Mouse (Mus musculus) embryo, embryonic 11.5 days (tissue): ENCODE measurements around the gene Dusp23.

ENCODE experiments used
- DNase-seq: peaks from one replicate; pipeline ENCODE4 v3.0.0-alpha.2; 2012; ENCODE audit warnings: low read depth, low spot score

Dusp23 gene

GRCm38 (mm10) chr1:172623599-172623998 lies 9.2 kb downstream of the Dusp23 start:
- no peak for DNase-seq

GRCm38 (mm10) chr1:172619235-172619634 lies 13.5 kb downstream of the Dusp23 start:
- DNase-seq: no peak

- no peak for DNase-seq
Observed at GRCm38 (mm10) chr1:172618141-172618540, 14.6 kb downstream of the Dusp23 start.

- no peak for DNase-seq
Observed at GRCm38 (mm10) chr1:172617365-172618076, 15.2 kb downstream of the Dusp23 start.

GRCm38 (mm10) chr1:172616537-172617300 lies 16.0 kb downstream of the Dusp23 start:
- DNase-seq: no peak

GRCm38 (mm10) chr1:172615412-172615811 lies 17.4 kb downstream of the Dusp23 start:
- no peak for DNase-seq

- no peak for DNase-seq
Observed at GRCm38 (mm10) chr1:172614654-172615053, 18.1 kb downstream of the Dusp23 start.

GRCm38 (mm10) chr1:172612745-172613144 lies 20.0 kb downstream of the Dusp23 start:
- no peak for DNase-seq

GRCm38 (mm10) chr1:172611304-172611703 lies 21.5 kb downstream of the Dusp23 start:
- no peak for DNase-seq

GRCm38 (mm10) chr1:172602326-172602725 lies 30.4 kb downstream of the Dusp23 start, which contains the start of gene Fcrl6:
TSS of gene Fcrl6 (minus strand) at chr1:172602551.
- no peak for DNase-seq

GRCm38 (mm10) chr1:172594495-172594894 lies 38.3 kb downstream of the Dusp23 start:
- no peak for DNase-seq

- DNase-seq: no peak
Observed at GRCm38 (mm10) chr1:172593956-172594355, 38.8 kb downstream of the Dusp23 start.

- DNase-seq: no peak
Observed at GRCm38 (mm10) chr1:172593321-172593720, 39.4 kb downstream of the Dusp23 start.

GRCm38 (mm10) chr1:172590385-172590784 lies 42.4 kb downstream of the Dusp23 start, which contains the start of gene Slamf8:
TSS of gene Slamf8 (minus strand) at chr1:172590568.
- DNase-seq: no peak

GRCm38 (mm10) chr1:172585612-172586567 lies 46.9 kb downstream of the Dusp23 start:
- no peak for DNase-seq

- DNase-seq: no peak
Observed at GRCm38 (mm10) chr1:172585026-172585425, 47.7 kb downstream of the Dusp23 start.

GRCm38 (mm10) chr1:172584271-172584670 lies 48.5 kb downstream of the Dusp23 start:
- DNase-seq: no peak

GRCm38 (mm10) chr1:172582436-172582835 lies 50.3 kb downstream of the Dusp23 start:
- DNase-seq: no peak
